Mouse (Mus musculus) spleen, adult 12 weeks (tissue): Measurements from ENCODE around the gene Lrig1.

Experiments used
- DNase-seq: peaks from one replicate; pipeline ENCODE4 v3.0.0; 2022; ENCODE audit warnings: low spot score

The Lrig1 gene

GRCm38 (mm10) chr6:94647574-94648430, 52.2 kb downstream of the Lrig1 start:
- DNase-seq, result no peak

GRCm38 (mm10) chr6:94646902-94647301, 53.1 kb downstream of the Lrig1 start:
- no peak for DNase-seq

GRCm38 (mm10) chr6:94646274-94646863, 53.6 kb downstream of the Lrig1 start:
- no peak for DNase-seq

- no peak for DNase-seq
Observed at GRCm38 (mm10) chr6:94645723-94646122, 54.2 kb downstream of the Lrig1 start.

GRCm38 (mm10) chr6:94644641-94645040, 55.3 kb downstream of the Lrig1 start:
- no peak for DNase-seq

GRCm38 (mm10) chr6:94643989-94644388, 56.0 kb downstream of the Lrig1 start:
- DNase-seq, result no peak

- DNase-seq, result no peak
Observed at GRCm38 (mm10) chr6:94642048-94642447, 57.9 kb downstream of the Lrig1 start.

- DNase-seq, result no peak
Observed at GRCm38 (mm10) chr6:94640297-94640696, 59.7 kb downstream of the Lrig1 start.

GRCm38 (mm10) chr6:94637024-94637434, 62.9 kb downstream of the Lrig1 start:
- DNase-seq, result no peak

GRCm38 (mm10) chr6:94635343-94635742, 64.6 kb downstream of the Lrig1 start:
- DNase-seq, result no peak

GRCm38 (mm10) chr6:94634710-94635109, 65.2 kb downstream of the Lrig1 start:
- DNase-seq, result no peak

GRCm38 (mm10) chr6:94634274-94634673, 65.7 kb downstream of the Lrig1 start:
- no peak for DNase-seq

- no peak for DNase-seq
Observed at GRCm38 (mm10) chr6:94631779-94632082, 68.2 kb downstream of the Lrig1 start.

- no peak for DNase-seq
Observed at GRCm38 (mm10) chr6:94631051-94631778, 68.7 kb downstream of the Lrig1 start.

- no peak for DNase-seq
Observed at GRCm38 (mm10) chr6:94628787-94629186, 71.2 kb downstream of the Lrig1 start.

GRCm38 (mm10) chr6:94627714-94628595, 72.0 kb downstream of the Lrig1 start:
- DNase-seq, result no peak

- DNase-seq, result no peak
Observed at GRCm38 (mm10) chr6:94626807-94627206, 73.2 kb downstream of the Lrig1 start.

- no peak for DNase-seq
Observed at GRCm38 (mm10) chr6:94625896-94626295, 74.1 kb downstream of the Lrig1 start.

- no peak for DNase-seq
Observed at GRCm38 (mm10) chr6:94624543-94624942, 75.4 kb downstream of the Lrig1 start.

- DNase-seq, result no peak
Observed at GRCm38 (mm10) chr6:94622983-94623382, 77.0 kb downstream of the Lrig1 start.

- no peak for DNase-seq
Observed at GRCm38 (mm10) chr6:94620801-94621301, 79.1 kb downstream of the Lrig1 start.

- DNase-seq, result no peak
Observed at GRCm38 (mm10) chr6:94620287-94620686, 79.7 kb downstream of the Lrig1 start.
